Mouse (Mus musculus): ENCODE measurements around the gene Cntn2.

Gene Cntn2

GRCm38 (mm10) chr1:132557901-132558631 lies 15.0 kb upstream of the Cntn2 start:
- DNase-seq (ENCODE audit: low spot score), result no peak

GRCm38 (mm10) chr1:132543789-132544188 lies 733 bp upstream of the Cntn2 start:
- DNase-seq (ENCODE audit: low spot score), result no peak

GRCm38 (mm10) chr1:132541824-132542599 lies 1.0 kb downstream of the Cntn2 start:
- no peak for DNase-seq (ENCODE audit: low spot score)

- no peak for DNase-seq (ENCODE audit: low spot score)
These were observed 1.8 kb downstream of the Cntn2 start for GRCm38 (mm10) chr1:132541171-132541823.

- DNase-seq (ENCODE audit: low spot score), result no peak
These were observed 2.4 kb downstream of the Cntn2 start for GRCm38 (mm10) chr1:132540701-132541100.

GRCm38 (mm10) chr1:132537736-132538135 lies 5.3 kb downstream of the Cntn2 start:
- peak; percentile 69 for DNase-seq (ENCODE audit: low spot score)

GRCm38 (mm10) chr1:132536416-132536815 lies 6.6 kb downstream of the Cntn2 start:
- DNase-seq (ENCODE audit: low spot score), result no peak

GRCm38 (mm10) chr1:132535541-132535940 lies 7.5 kb downstream of the Cntn2 start:
- DNase-seq (ENCODE audit: low spot score), result no peak

GRCm38 (mm10) chr1:132533840-132534239 lies 9.2 kb downstream of the Cntn2 start:
- DNase-seq (ENCODE audit: low spot score), result no peak

GRCm38 (mm10) chr1:132532521-132532920 lies 10.5 kb downstream of the Cntn2 start:
- no peak for DNase-seq (ENCODE audit: low spot score)

GRCm38 (mm10) chr1:132530631-132531191 lies 12.3 kb downstream of the Cntn2 start:
- no peak for DNase-seq (ENCODE audit: low spot score)

- no peak for DNase-seq (ENCODE audit: low spot score)
These were observed 14.3 kb downstream of the Cntn2 start for GRCm38 (mm10) chr1:132528647-132529334.

- no peak for DNase-seq (ENCODE audit: low spot score)
These were observed 15.0 kb downstream of the Cntn2 start for GRCm38 (mm10) chr1:132528071-132528470.

- DNase-seq (ENCODE audit: low spot score), result peak; percentile 89
These were observed 17.2 kb downstream of the Cntn2 start for GRCm38 (mm10) chr1:132525832-132526231.

GRCm38 (mm10) chr1:132523920-132524319 lies 19.1 kb downstream of the Cntn2 start:
- DNase-seq (ENCODE audit: low spot score), result no peak

GRCm38 (mm10) chr1:132523048-132523447 lies 20.0 kb downstream of the Cntn2 start:
- no peak for DNase-seq (ENCODE audit: low spot score)

- DNase-seq (ENCODE audit: low spot score), result peak; percentile 61
These were observed 22.3 kb downstream of the Cntn2 start for GRCm38 (mm10) chr1:132520764-132521163.

- DNase-seq (ENCODE audit: low spot score), result no peak
These were observed 23.3 kb downstream of the Cntn2 start for GRCm38 (mm10) chr1:132519734-132520133.

GRCm38 (mm10) chr1:132518621-132519020 lies 24.4 kb downstream of the Cntn2 start:
- no peak for DNase-seq (ENCODE audit: low spot score)

GRCm38 (mm10) chr1:132516776-132517175 lies 26.3 kb downstream of the Cntn2 start:
- no peak for DNase-seq (ENCODE audit: low spot score)

GRCm38 (mm10) chr1:132515339-132515738 lies 27.7 kb downstream of the Cntn2 start:
- DNase-seq (ENCODE audit: low spot score), result no peak

GRCm38 (mm10) chr1:132512106-132512505 lies 30.9 kb downstream of the Cntn2 start:
- DNase-seq (ENCODE audit: low spot score), result no peak
